Mouse (Mus musculus) inflammation-experienced regulatory T-cells (primary cell): ENCODE results near the gene Clns1a. TPM values are rescaled to one million over a fixed set of nuclear protein-coding genes. Genes with fewer than 3 reads are reported as not detected.

Experiments used
- polyA plus RNA-seq, 2 experiments: library from polyadenylated mRNA; unstranded; fragments of 100-300 nt; shearing (Covaris generic); gene quantifications; one replicate each; pipeline ENCODE4 v1.2.1; 2017

The Clns1a gene
- polyA plus RNA-seq, result 100 to 1,000 TPM; 114 to 117 TPM

GRCm38 (mm10) chr7:97696506-97697254 is at the start of gene Clns1a:
Clns1a (plus strand) TSS chr7:97696634.

GRCm38 (mm10) chr7:97737638-97738456 is 41.4 kb downstream of the Clns1a start, which contains the start of gene Aqp11:
Aqp11 (minus strand) TSS chr7:97738289.

Other genes with a start within 250 kb of the Clns1a start
- 1 to 10 TPM in 1 of 2 experiments, under 1 TPM in 1; 0.42 to 2.8 TPM for gene Kctd14, start 245.3 kb upstream of the Clns1a start, polyA plus RNA-seq
- 10 to 100 TPM; 51.3 to 52.6 TPM for gene Ints4, start 215.7 kb upstream of the Clns1a start, polyA plus RNA-seq
- 10 to 100 TPM; 38.4 to 43.0 TPM for gene Aamdc, start 117.1 kb upstream of the Clns1a start, polyA plus RNA-seq
- gene Rsf1, start 116.7 kb upstream of the Clns1a start, polyA plus RNA-seq, result 10 to 100 TPM; 51.8 to 52.1 TPM
- 1 to 10 TPM in 1 of 2 experiments, under 1 TPM in 1; 0.35 to 2.8 TPM for gene Aqp11, start 41.7 kb downstream of the Clns1a start, polyA plus RNA-seq
- 1 to 10 TPM; 2.6 to 3.0 TPM for gene Pak1, start 91.9 kb downstream of the Clns1a start, polyA plus RNA-seq
- gene Gdpd4, start 223.3 kb downstream of the Clns1a start, polyA plus RNA-seq, result under 1 TPM in 1 of 2 experiments, not detected in 1; 0.66 TPM